Mouse (Mus musculus): ENCODE measurements around the gene Glipr1l2. TPM values are rescaled to one million over a fixed set of nuclear protein-coding genes. Genes with fewer than 3 reads are reported as not detected.
A peak's percentile ranks its signal among the peaks of the same experiment; 100 is the strongest.
"Not testable (repeated sequence)": the region's sequence is repeated elsewhere in the genome, so short reads cannot be mapped to it uniquely, and the experiment has no call there.

The Glipr1l2 gene
- total and polyA plus RNA-seq, 2 experiments from 2014 or later = not detected

DNA sequence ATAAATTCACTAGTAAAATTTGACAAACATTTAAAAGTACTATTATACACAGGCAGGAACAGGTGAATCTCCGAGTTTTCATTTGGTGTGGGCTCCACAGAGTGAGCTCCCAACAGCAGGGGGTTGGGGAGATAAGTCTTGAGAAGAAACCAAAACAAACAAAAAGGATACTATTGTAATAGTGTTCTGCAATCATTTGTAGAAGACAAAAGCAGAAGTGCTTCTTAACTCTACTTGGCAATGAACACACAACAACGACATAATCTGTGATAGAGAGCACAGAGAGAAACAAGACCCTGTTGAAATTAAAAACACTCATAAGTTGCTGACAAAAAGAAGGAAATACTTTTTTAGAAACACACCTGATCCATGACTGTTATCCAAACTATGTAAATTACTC lies 3.1 kb upstream of the Glipr1l2 start:
- no peaks in the 10 kb centered on the region for H3K36me3 ChIP-seq (replicated peaks; ENCODE audit: control insufficient read depth, insufficient read depth, low read length)
- H3K9me3 ChIP-seq (replicated peaks; ENCODE audit: control insufficient read depth, low read length) = no peaks in the 10 kb centered on the region
- H3K4me1 ChIP-seq (ENCODE audit: control insufficient read depth, insufficient read depth) = no peaks in the 10 kb centered on the region
- H3K9ac ChIP-seq (replicated peaks; ENCODE audit: low read depth, low read length) = no peak overlapping the region
- 23% methylated on average over 2 of the region's 2 CpGs for WGBS
- no peak overlapping the region for H3K4me3 ChIP-seq (ENCODE audit: low read depth, low read length)
- no peak for ATAC-seq (ENCODE audit: insufficient read depth, low read depth)
- no peak overlapping the region for H3K27ac ChIP-seq (ENCODE audit: low read depth)
- TF ChIP-seq EP300 (IDR thresholded peaks at IDR 0.05; ENCODE audit: low read depth) (no peak), CTCF (IDR thresholded peaks at IDR 0.05; ENCODE audit: low read depth) (no peak)
- no peak overlapping the region for H3K4me2 ChIP-seq (ENCODE audit: low read depth, low read length)
- DNase-seq (ENCODE audit: low spot score) = no peak
- H3K27me3 ChIP-seq (ENCODE audit: control insufficient read depth, insufficient read depth, low read length) = no peaks in the 10 kb centered on the region

DNA sequence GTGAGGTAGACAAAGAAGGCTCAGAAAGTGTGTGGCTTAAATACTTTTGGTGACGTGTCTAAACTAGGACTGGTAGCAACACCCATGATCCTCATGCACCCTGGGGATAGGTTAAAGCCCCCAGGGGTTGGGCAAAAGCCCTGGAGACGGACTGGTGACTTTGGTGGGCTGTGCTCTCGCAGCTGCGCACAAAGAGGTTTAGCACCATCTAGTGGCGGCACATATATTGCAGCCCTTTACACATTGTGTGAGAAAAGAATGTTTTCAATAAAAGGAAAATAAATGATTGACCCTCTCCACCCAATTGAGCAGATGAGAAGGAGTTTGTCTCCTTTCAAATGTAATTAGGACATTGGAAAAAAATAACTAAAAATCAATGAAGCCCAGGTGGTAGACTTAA lies 22.6 kb downstream of the Glipr1l2 start:
- not testable (repeated sequence) for H3K27me3 ChIP-seq (ENCODE audit: control insufficient read depth, insufficient read depth, low read length); H3K9me3 ChIP-seq (replicated peaks; ENCODE audit: control insufficient read depth, low read length); H3K36me3 ChIP-seq (replicated peaks; ENCODE audit: control insufficient read depth, insufficient read depth, low read length); H3K4me1 ChIP-seq (ENCODE audit: control insufficient read depth, insufficient read depth); ATAC-seq (ENCODE audit: insufficient read depth, low read depth); H3K4me2 ChIP-seq (ENCODE audit: low read depth, low read length); H3K9ac ChIP-seq (replicated peaks; ENCODE audit: low read depth, low read length); H3K27ac ChIP-seq (ENCODE audit: low read depth); H3K4me3 ChIP-seq (ENCODE audit: low read depth, low read length)
- 3% methylated on average over 5 of the region's 5 CpGs for WGBS
- TF ChIP-seq CTCF (IDR thresholded peaks at IDR 0.05; ENCODE audit: low read depth) = peak; percentile 64
- peak; percentile 19 for DNase-seq (ENCODE audit: low spot score)

- no peak overlapping the region for H3K4me3 ChIP-seq (ENCODE audit: low read depth, low read length)
- H3K27me3 ChIP-seq (ENCODE audit: control insufficient read depth, insufficient read depth, low read length) = no peaks in the 10 kb centered on the region
- no peak overlapping the region for H3K27ac ChIP-seq (ENCODE audit: low read depth)
- ATAC-seq (ENCODE audit: insufficient read depth, low read depth) (no peak), DNase-seq (ENCODE audit: low spot score) (no peak)
- no peaks in the 10 kb centered on the region for H3K4me1 ChIP-seq (ENCODE audit: control insufficient read depth, insufficient read depth)
- WGBS = 82% methylated on average over 7 of the region's 7 CpGs
- H3K4me2 ChIP-seq (ENCODE audit: low read depth, low read length) = no peak overlapping the region
- no peaks in the 10 kb centered on the region for H3K9me3 ChIP-seq (replicated peaks; ENCODE audit: control insufficient read depth, low read length)
- no peak overlapping the region for H3K9ac ChIP-seq (replicated peaks; ENCODE audit: low read depth, low read length)
- no peaks in the 10 kb centered on the region for H3K36me3 ChIP-seq (replicated peaks; ENCODE audit: control insufficient read depth, insufficient read depth, low read length)
- TF ChIP-seq EP300 (IDR thresholded peaks at IDR 0.05; ENCODE audit: low read depth) (no peak), CTCF (IDR thresholded peaks at IDR 0.05; ENCODE audit: low read depth) (no peak)
Observed at GRCm38 (mm10) chr10:112110401-112110800, 27.2 kb downstream of the Glipr1l2 start.

DNA sequence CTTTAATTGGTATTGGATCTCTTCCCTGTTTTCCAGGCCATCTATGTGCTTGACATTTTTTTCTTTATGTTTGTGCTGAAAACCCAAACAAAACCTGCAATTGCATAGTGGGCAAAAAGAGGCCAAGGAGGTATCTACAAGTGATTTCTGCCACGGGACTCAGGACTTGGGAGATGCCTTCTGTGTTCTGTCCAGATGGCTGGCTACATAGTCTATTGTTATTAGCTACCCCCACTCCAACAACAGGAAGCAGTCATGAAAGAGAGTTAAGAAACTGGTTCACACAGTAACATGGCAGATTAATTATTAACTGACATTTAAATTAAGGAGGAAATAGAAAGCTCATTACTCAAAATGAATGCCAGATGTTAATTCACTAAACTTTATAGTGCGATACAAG lies 41.9 kb downstream of the Glipr1l2 start:
- H3K9me3 ChIP-seq (replicated peaks; ENCODE audit: control insufficient read depth, low read length); H3K4me2 ChIP-seq (ENCODE audit: low read depth, low read length); H3K9ac ChIP-seq (replicated peaks; ENCODE audit: low read depth, low read length); H3K27ac ChIP-seq (ENCODE audit: low read depth); H3K4me1 ChIP-seq (ENCODE audit: control insufficient read depth, insufficient read depth); ATAC-seq (ENCODE audit: insufficient read depth, low read depth); H3K27me3 ChIP-seq (ENCODE audit: control insufficient read depth, insufficient read depth, low read length); DNase-seq (ENCODE audit: low spot score); H3K4me3 ChIP-seq (ENCODE audit: low read depth, low read length); H3K36me3 ChIP-seq (replicated peaks; ENCODE audit: control insufficient read depth, insufficient read depth, low read length): not testable (repeated sequence)
- WGBS = 58% methylated on average over 2 of the region's 2 CpGs

GRCm38 (mm10) chr10:112127682-112128230 lies 44.6 kb downstream of the Glipr1l2 start:
- not testable (repeated sequence) for DNase-seq (ENCODE audit: low spot score); H3K4me3 ChIP-seq (ENCODE audit: low read depth, low read length); H3K36me3 ChIP-seq (replicated peaks; ENCODE audit: control insufficient read depth, insufficient read depth, low read length); H3K4me1 ChIP-seq (ENCODE audit: control insufficient read depth, insufficient read depth); H3K27me3 ChIP-seq (ENCODE audit: control insufficient read depth, insufficient read depth, low read length); H3K9me3 ChIP-seq (replicated peaks; ENCODE audit: control insufficient read depth, low read length); H3K27ac ChIP-seq (ENCODE audit: low read depth); H3K9ac ChIP-seq (replicated peaks; ENCODE audit: low read depth, low read length); ATAC-seq (ENCODE audit: insufficient read depth, low read depth); H3K4me2 ChIP-seq (ENCODE audit: low read depth, low read length)
- WGBS = 79% methylated on average over 6 of the region's 6 CpGs

GRCm38 (mm10) chr10:112132194-112132593 lies 49.0 kb downstream of the Glipr1l2 start:
- TF ChIP-seq CTCF (IDR thresholded peaks at IDR 0.05; ENCODE audit: low read depth) = no peak
- TF ChIP-seq EP300 (IDR thresholded peaks at IDR 0.05; ENCODE audit: low read depth) = no peak
- H3K4me3 ChIP-seq (ENCODE audit: low read depth, low read length) = no peak overlapping the region
- no peak overlapping the region for H3K4me2 ChIP-seq (ENCODE audit: low read depth, low read length)
- WGBS = 81% methylated on average over 3 of the region's 3 CpGs
- no peak overlapping the region for H3K27ac ChIP-seq (ENCODE audit: low read depth)
- no peaks in the 10 kb centered on the region for H3K27me3 ChIP-seq (ENCODE audit: control insufficient read depth, insufficient read depth, low read length)
- H3K9me3 ChIP-seq (replicated peaks; ENCODE audit: control insufficient read depth, low read length) = no peaks in the 10 kb centered on the region
- no peak for DNase-seq (ENCODE audit: low spot score)
- H3K4me1 ChIP-seq (ENCODE audit: control insufficient read depth, insufficient read depth) = no peaks in the 10 kb centered on the region
- no peak overlapping the region for H3K9ac ChIP-seq (replicated peaks; ENCODE audit: low read depth, low read length)
- no peak for ATAC-seq (ENCODE audit: insufficient read depth, low read depth)
- no peaks in the 10 kb centered on the region for H3K36me3 ChIP-seq (replicated peaks; ENCODE audit: control insufficient read depth, insufficient read depth, low read length)
